Mouse (Mus musculus): Measurements from ENCODE around the gene Crtac1.

DNA sequence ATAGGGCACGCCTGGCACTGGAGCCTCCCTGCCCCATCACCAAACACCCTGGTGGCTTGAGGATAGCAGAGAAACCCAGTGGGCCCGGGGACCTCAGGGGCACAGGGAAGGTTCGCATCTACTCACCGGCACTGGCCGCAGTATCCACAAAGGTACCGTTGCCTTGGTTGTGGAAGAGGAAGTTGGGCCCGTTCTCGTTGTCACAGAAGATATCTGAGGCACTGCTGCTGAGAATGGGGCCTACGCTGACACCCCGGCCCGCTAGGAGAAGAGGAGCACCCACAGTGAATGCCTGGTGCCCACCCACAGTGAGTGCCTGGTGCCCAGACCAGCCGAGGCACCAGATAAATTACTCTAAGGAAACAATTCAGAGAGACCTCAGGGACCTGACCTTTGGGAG lies 122.7 kb downstream of the Crtac1 start:
- TF ChIP-seq CTCF (IDR thresholded peaks at IDR 0.05; ENCODE audit: borderline replicate concordance, insufficient read depth, low read length): no peak
- TF ChIP-seq POLR2A (IDR thresholded peaks at IDR 0.05; ENCODE audit: low read depth, low read length): no peak

Measured in embryonic fibroblast, embryonic 13.5 days (primary cell).